Mouse (Mus musculus): ENCODE results near the gene Taok2.

GRCm38 (mm10) chr7:126833294-126833693 lies 51.2 kb downstream of the Taok2 start:
- TF ChIP-seq CTCF (IDR thresholded peaks at IDR 0.05; ENCODE audit: low read depth, low read length) (no peak), POLR2A (IDR thresholded peaks at IDR 0.05; ENCODE audit: borderline replicate concordance, low read depth, low read length) (no peak)

All from bone marrow macrophage, adult 2 months (primary cell).